Mouse (Mus musculus) testis, adult 2 months (tissue): Measurements from ENCODE around the gene L3mbtl3. TPM values are rescaled to one million over a fixed set of nuclear protein-coding genes. Genes with fewer than 3 reads are reported as not detected.

Experiments
- H3K27ac ChIP-seq: fragments of 200-500 bp; 2 replicates; pipeline ENCODE4 v1.5.1; 2012; ENCODE audit warnings: low read depth, low read length; ENCODE audit not compliant: control insufficient read depth, insufficient read depth
- H3K27me3 ChIP-seq: fragments of 200-500 bp; 2 replicates; pipeline ENCODE4 v1.6.1; 2012; ENCODE audit warnings: mild to moderate bottlenecking, low read length, moderate library complexity; ENCODE audit not compliant: control insufficient read depth, insufficient read depth
- H3K36me3 ChIP-seq: fragments of 200-500 bp; 2 replicates; pipeline ENCODE4 v1.6.1; 2012; ENCODE audit warnings: mild to moderate bottlenecking, low read length; ENCODE audit not compliant: control insufficient read depth, insufficient read depth
- H3K4me1 ChIP-seq: fragments of 200-500 bp; 2 replicates; pipeline ENCODE4 v1.6.1; 2012; ENCODE audit warnings: low read length; ENCODE audit not compliant: control insufficient read depth, insufficient read depth
- H3K4me3 ChIP-seq: fragments of 200-500 bp; 2 replicates; pipeline ENCODE4 v1.5.1; 2012; ENCODE audit warnings: low read depth, mild to moderate bottlenecking, low read length, moderate library complexity, mixed read lengths; ENCODE audit not compliant: control insufficient read depth
- CTCF ChIP-seq: fragments of 200-500 bp; IDR thresholded peaks from 2 replicates; pipeline ENCODE4 v1.5.1; 2012; ENCODE audit warnings: low read depth, mild to moderate bottlenecking, inconsistent platforms, low read length, moderate library complexity; ENCODE audit not compliant: control insufficient read depth, insufficient read depth, insufficient replicate concordance
- POLR2A ChIP-seq: fragments of 200-500 bp; IDR thresholded peaks from 2 replicates; pipeline ENCODE4 v1.6.1; 2012; ENCODE audit warnings: low read depth, mild to moderate bottlenecking, inconsistent platforms, low read length, moderate library complexity; ENCODE audit not compliant: control insufficient read depth
- polyA plus RNA-seq: library from polyadenylated mRNA; depleted of rRNA; stranded (reverse); fragments of >200 nt; gene quantifications from 2 replicates; pipeline ENCODE4 v1.2.3, GENCODE M21; 2012

The L3mbtl3 gene
- polyA plus RNA-seq, 1 experiment, result 1.4 TPM

- no peak overlapping the region for H3K27ac ChIP-seq
- H3K4me3 ChIP-seq, result no peak overlapping the region
- TF ChIP-seq POLR2A (no peak), CTCF (no peak)
- no peaks in the 10 kb centered on the region for H3K36me3 ChIP-seq
- H3K27me3 ChIP-seq, result no peaks in the 10 kb centered on the region
- H3K4me1 ChIP-seq, result no peaks in the 10 kb centered on the region
Observed at GRCm38 (mm10) chr10:26263744-26264459, 111.9 kb downstream of the L3mbtl3 start.

- Histone ChIP-seq H3K4me1 (no peaks in the 10 kb centered on the region), H3K27ac (no peak overlapping the region), H3K36me3 (no peaks in the 10 kb centered on the region), H3K4me3 (no peak overlapping the region), H3K27me3 (no peaks in the 10 kb centered on the region)
- TF ChIP-seq POLR2A (no peak), CTCF (no peak)
Observed at GRCm38 (mm10) chr10:26259908-26260307, 115.9 kb downstream of the L3mbtl3 start.

- no peaks in the 10 kb centered on the region for H3K36me3 ChIP-seq
- H3K4me3 ChIP-seq, result no peak overlapping the region
- no peaks in the 10 kb centered on the region for H3K4me1 ChIP-seq
- no peak overlapping the region for H3K27ac ChIP-seq
- H3K27me3 ChIP-seq, result no peaks in the 10 kb centered on the region
- no peak for TF ChIP-seq CTCF
- TF ChIP-seq POLR2A, result no peak
Observed at GRCm38 (mm10) chr10:26249426-26250165, 126.2 kb downstream of the L3mbtl3 start.

DNA sequence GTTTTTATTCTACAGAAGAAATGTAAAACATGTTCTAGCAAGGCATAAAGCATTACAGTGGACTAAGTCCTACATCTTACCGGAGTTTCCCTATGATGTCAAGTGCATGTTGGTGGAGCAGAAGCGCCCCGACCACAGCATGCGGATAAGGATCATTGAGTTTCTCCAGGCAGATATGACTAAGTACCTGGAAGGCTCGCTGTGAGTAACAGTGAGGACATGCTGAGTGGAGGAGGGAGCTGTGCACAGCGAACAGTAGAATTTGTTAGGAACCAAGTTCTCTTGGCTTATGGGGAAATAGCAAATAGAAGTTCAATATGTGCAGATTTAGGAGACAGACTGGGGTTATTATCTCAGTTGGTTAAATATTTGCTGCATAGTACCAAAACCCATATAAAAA is 131.3 kb downstream of the L3mbtl3 start:
- Histone ChIP-seq H3K36me3 (no peaks in the 10 kb centered on the region), H3K27me3 (no peaks in the 10 kb centered on the region), H3K27ac (no peak overlapping the region), H3K4me1 (no peaks in the 10 kb centered on the region), H3K4me3 (no peak overlapping the region)
- TF ChIP-seq POLR2A, result no peak
- TF ChIP-seq CTCF, result no peak

GRCm38 (mm10) chr10:26243203-26243602 is 132.6 kb downstream of the L3mbtl3 start:
- no peak for TF ChIP-seq POLR2A
- TF ChIP-seq CTCF, result no peak
- no peak overlapping the region for H3K4me3 ChIP-seq
- H3K36me3 ChIP-seq, result no peaks in the 10 kb centered on the region
- H3K27me3 ChIP-seq, result no peaks in the 10 kb centered on the region
- H3K27ac ChIP-seq, result no peak overlapping the region
- H3K4me1 ChIP-seq, result no peaks in the 10 kb centered on the region

DNA sequence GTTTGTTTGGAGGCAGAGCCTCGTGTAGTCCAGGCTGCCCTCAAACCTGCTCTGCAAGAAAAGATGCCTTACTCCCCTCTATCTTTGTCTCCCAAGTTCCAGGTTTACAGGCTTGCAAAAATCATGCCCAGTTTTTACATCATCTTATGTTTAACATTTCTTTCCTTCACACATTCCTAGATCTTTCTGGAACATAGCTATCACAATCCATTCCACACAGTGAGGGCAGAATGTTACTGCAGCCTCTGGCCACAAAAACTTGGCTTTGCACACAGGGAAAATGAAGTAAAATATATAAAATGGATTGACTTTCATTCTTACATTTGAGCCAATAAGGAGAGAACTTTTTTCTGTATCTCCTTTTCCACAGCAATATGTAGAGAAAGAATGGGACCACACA is 136.7 kb downstream of the L3mbtl3 start:
- no peak for TF ChIP-seq CTCF
- no peak for TF ChIP-seq POLR2A
- no peaks in the 10 kb centered on the region for H3K27me3 ChIP-seq
- no peak overlapping the region for H3K4me3 ChIP-seq
- H3K4me1 ChIP-seq, result no peaks in the 10 kb centered on the region
- H3K36me3 ChIP-seq, result no peaks in the 10 kb centered on the region
- H3K27ac ChIP-seq, result no peak overlapping the region

GRCm38 (mm10) chr10:26238559-26238958 is 137.2 kb downstream of the L3mbtl3 start:
- TF ChIP-seq CTCF (no peak), POLR2A (no peak)
- H3K27ac ChIP-seq, result no peak overlapping the region
- H3K27me3 ChIP-seq, result no peaks in the 10 kb centered on the region

More at GRCm38 (mm10) chr10:26238559-26238958, 137.2 kb downstream of the L3mbtl3 start:
- Histone ChIP-seq H3K4me1 (no peaks in the 10 kb centered on the region), H3K4me3 (no peak overlapping the region), H3K36me3 (no peaks in the 10 kb centered on the region)
